24 mouse cellular contexts compared by ENCODE assay signal in the genomic region with DNA sequence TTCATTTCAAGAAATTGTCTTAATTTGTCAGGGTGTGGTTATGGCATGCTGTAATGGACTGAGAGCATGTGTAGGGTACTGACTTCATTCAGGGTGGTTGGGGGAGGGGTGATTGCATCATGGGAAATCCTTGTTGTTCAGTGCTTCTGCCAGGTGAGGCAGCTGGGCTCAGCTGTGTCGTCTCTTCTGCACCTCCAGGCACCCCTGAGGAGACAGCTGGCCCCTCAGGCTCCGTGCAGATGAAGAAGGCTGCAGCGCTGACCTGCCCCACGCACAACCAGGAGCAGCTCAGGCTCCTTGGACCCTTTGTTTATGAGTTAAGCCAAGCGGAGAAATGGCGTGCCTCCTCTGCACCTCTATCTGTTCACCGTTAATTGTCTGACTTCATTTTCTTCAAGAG.
DNase-seq lines count a peak whose midpoint lies in the region; ATAC-seq and TF ChIP-seq lines count a peak whose summit lies in the region.
"Had no signal": no experiment of that assay in that cellular context is flagged by ENCODE, and none has a peak within 500 bp of the region (broad histone marks: within the 10 kb centered on the region; RNA-seq: fewer than 3 reads in every experiment).

No protein-coding gene starts in this region.

- ATAC-seq in embryonic facial prominence, embryonic 14.5 days (ENCODE audit: low read depth) = no peak; the same call in 1 of the 2 replicates
- ATAC-seq in hindbrain, embryonic 13.5 days (ENCODE audit: low FRiP score) = no peak
- no peak for ATAC-seq in hindbrain, embryonic 12.5 days (ENCODE audit: low FRiP score)
- no peak for ATAC-seq in midbrain, embryonic 11.5 days (ENCODE audit: low FRiP score)
- no peak for ATAC-seq in midbrain, postnatal 0 days (ENCODE audit: low FRiP score)
- ATAC-seq: intestine, postnatal 0 days; liver, postnatal 0 days; lung, postnatal 0 days had no signal

- no peaks in the 10 kb centered on the region for H3K36me3 ChIP-seq in embryonic facial prominence, embryonic 14.5 days (ENCODE audit: control insufficient read depth, insufficient read depth, low read length)
- no peaks in the 10 kb centered on the region for H3K36me3 ChIP-seq in embryonic facial prominence, embryonic 10.5 days (replicated peaks)
- H3K36me3 ChIP-seq in hindbrain, embryonic 13.5 days = no peaks in the 10 kb centered on the region
- no peaks in the 10 kb centered on the region for H3K36me3 ChIP-seq in hindbrain, embryonic 12.5 days
- no peaks in the 10 kb centered on the region for H3K36me3 ChIP-seq in midbrain, embryonic 11.5 days (ENCODE audit: control insufficient read depth, insufficient read depth, low read length)
- H3K36me3 ChIP-seq in midbrain, postnatal 0 days (ENCODE audit: insufficient read depth, low read length) = no peaks in the 10 kb centered on the region
- H3K36me3 ChIP-seq: heart, embryonic 13.5 days; hindbrain, embryonic 15.5 days; limb, embryonic 12.5 days; neural tube, embryonic 13.5 days had no signal

- no peaks in the 10 kb centered on the region for H3K27me3 ChIP-seq in embryonic facial prominence, embryonic 14.5 days (replicated peaks; ENCODE audit: control insufficient read depth, insufficient read depth, low read length)
- H3K27me3 ChIP-seq in embryonic facial prominence, embryonic 10.5 days (replicated peaks; ENCODE audit: low read depth, poor library complexity, severe bottlenecking) = peaks cover 7% of the 10 kb centered on the region
- peaks cover 11% of the 10 kb centered on the region; the same call in 1 of the 2 replicates for H3K27me3 ChIP-seq in hindbrain, embryonic 13.5 days
- peaks cover 3% of the 10 kb centered on the region for H3K27me3 ChIP-seq in hindbrain, embryonic 12.5 days
- H3K27me3 ChIP-seq in midbrain, embryonic 11.5 days (ENCODE audit: control insufficient read depth, insufficient read depth, low read length) = no peaks in the 10 kb centered on the region
- no peaks in the 10 kb centered on the region for H3K27me3 ChIP-seq in midbrain, postnatal 0 days (ENCODE audit: insufficient read depth, low read length)
- H3K27me3 ChIP-seq: heart, embryonic 13.5 days; hindbrain, embryonic 15.5 days had no signal

- H3K4me2 ChIP-seq in embryonic facial prominence, embryonic 14.5 days (ENCODE audit: low read depth, low read length) = no peak overlapping the region
- H3K4me2 ChIP-seq in hindbrain, embryonic 13.5 days = no peak overlapping the region
- H3K4me2 ChIP-seq in hindbrain, embryonic 12.5 days (replicated peaks) = no peak overlapping the region
- no peak overlapping the region for H3K4me2 ChIP-seq in midbrain, embryonic 11.5 days
- H3K4me2 ChIP-seq in midbrain, postnatal 0 days (ENCODE audit: low read depth, low read length, poor library complexity, severe bottlenecking) = no peak overlapping the region
- H3K4me2 ChIP-seq: heart, embryonic 13.5 days; hindbrain, embryonic 15.5 days; limb, embryonic 12.5 days; liver, embryonic 11.5 days; neural tube, embryonic 13.5 days had no signal

- no peak overlapping the region for H3K4me3 ChIP-seq in embryonic facial prominence, embryonic 14.5 days (ENCODE audit: low read depth, low read length)
- no peak overlapping the region for H3K4me3 ChIP-seq in embryonic facial prominence, embryonic 10.5 days
- H3K4me3 ChIP-seq in hindbrain, embryonic 13.5 days = no peak overlapping the region
- H3K4me3 ChIP-seq in hindbrain, embryonic 12.5 days = no peak overlapping the region
- no peak overlapping the region for H3K4me3 ChIP-seq in midbrain, embryonic 11.5 days (ENCODE audit: low read depth, low read length)
- no peak overlapping the region for H3K4me3 ChIP-seq in midbrain, postnatal 0 days (ENCODE audit: low read depth, low read length)
- H3K4me3 ChIP-seq: heart, adult 2 months; heart, embryonic 13.5 days; hindbrain, embryonic 15.5 days; limb, embryonic 12.5 days; neural tube, embryonic 13.5 days had no signal

- 0 out of 2 replicates have a peak, but pooled peaks cover 12% of the 10 kb centered on the region for H3K4me1 ChIP-seq in embryonic facial prominence, embryonic 14.5 days (ENCODE audit: control insufficient read depth, insufficient read depth, low read length)
- peaks cover 41% of the 10 kb centered on the region for H3K4me1 ChIP-seq in embryonic facial prominence, embryonic 10.5 days
- H3K4me1 ChIP-seq in hindbrain, embryonic 13.5 days (replicated peaks) = peaks cover 67% of the 10 kb centered on the region
- H3K4me1 ChIP-seq in hindbrain, embryonic 12.5 days = peaks cover 55% of the 10 kb centered on the region
- H3K4me1 ChIP-seq in midbrain, embryonic 11.5 days (ENCODE audit: control insufficient read depth, insufficient read depth, low read length) = peaks cover 24% of the 10 kb centered on the region
- peaks cover 20% of the 10 kb centered on the region for H3K4me1 ChIP-seq in midbrain, postnatal 0 days (ENCODE audit: insufficient read depth, low read length)
- H3K4me1 ChIP-seq: heart, embryonic 13.5 days had no signal

- 56% methylated on average over 7 of the region's 7 CpGs for WGBS in embryonic facial prominence, embryonic 14.5 days
- 54% methylated on average over 7 of the region's 7 CpGs for WGBS in embryonic facial prominence, embryonic 10.5 days
- WGBS in hindbrain, embryonic 13.5 days = 23% methylated on average over 7 of the region's 7 CpGs
- 40% methylated on average over 7 of the region's 7 CpGs for WGBS in hindbrain, embryonic 12.5 days
- WGBS in midbrain, embryonic 11.5 days = 44% methylated on average over 7 of the region's 7 CpGs
- 43% methylated on average over 7 of the region's 7 CpGs for WGBS in midbrain, postnatal 0 days

- no peak overlapping the region for H3K9ac ChIP-seq in embryonic facial prominence, embryonic 14.5 days (ENCODE audit: low read depth, low read length)
- H3K9ac ChIP-seq in hindbrain, embryonic 13.5 days = 0 out of 2 replicates have a peak overlapping the region, but pooled peaks have one; percentile 35
- H3K9ac ChIP-seq in hindbrain, embryonic 12.5 days = no peak overlapping the region
- H3K9ac ChIP-seq in midbrain, embryonic 11.5 days (ENCODE audit: low read length) = no peak overlapping the region
- H3K9ac ChIP-seq in midbrain, postnatal 0 days (replicated peaks; ENCODE audit: low read length, poor library complexity, severe bottlenecking) = no peak overlapping the region
- H3K9ac ChIP-seq: heart, embryonic 13.5 days; hindbrain, embryonic 15.5 days; limb, embryonic 12.5 days; liver, postnatal 0 days; neural tube, embryonic 13.5 days had no signal

- TF ChIP-seq CTCF in midbrain, postnatal 0 days (IDR thresholded peaks at IDR 0.05) = no peak

- DNase-seq in embryonic facial prominence, embryonic 14.5 days (ENCODE audit: low spot score) = peak; percentile 40
- DNase-seq in embryonic facial prominence, embryonic 10.5 days (ENCODE audit: low spot score) = no peak
- peak; percentile 85 for DNase-seq in midbrain, embryonic 11.5 days (ENCODE audit: low spot score, missing footprints)
- DNase-seq in midbrain, postnatal 0 days (ENCODE audit: low spot score) = no peak
- peak; percentile 65 for DNase-seq in retina, postnatal 1 day
- DNase-seq: adrenal gland, postnatal 14 days; cerebellum, adult 9-11 months; gastrocnemius, postnatal 36 days; heart, adult 2 months; heart, postnatal 14 days; kidney, postnatal 36 days; liver, postnatal 0 days; thymus, adult 18-20 months; thymus, postnatal 36 days had no signal

- no peak overlapping the region for H3K27ac ChIP-seq in embryonic facial prominence, embryonic 14.5 days (replicated peaks; ENCODE audit: low read depth, low read length)
- H3K27ac ChIP-seq in embryonic facial prominence, embryonic 10.5 days (replicated peaks) = no peak overlapping the region
- H3K27ac ChIP-seq in hindbrain, embryonic 13.5 days = no peak overlapping the region
- no peak overlapping the region for H3K27ac ChIP-seq in hindbrain, embryonic 12.5 days
- H3K27ac ChIP-seq in midbrain, embryonic 11.5 days (ENCODE audit: low read depth, low read length) = no peak overlapping the region
- no peak overlapping the region for H3K27ac ChIP-seq in midbrain, postnatal 0 days (ENCODE audit: low read depth, low read length)
- H3K27ac ChIP-seq: heart, adult 2 months; heart, embryonic 13.5 days; hindbrain, embryonic 15.5 days; limb, embryonic 12.5 days; macrophage; neural tube, embryonic 13.5 days had no signal

- H3K9me3 ChIP-seq in embryonic facial prominence, embryonic 14.5 days (ENCODE audit: control insufficient read depth, low read length) = no peaks in the 10 kb centered on the region
- H3K9me3 ChIP-seq in embryonic facial prominence, embryonic 10.5 days = no peaks in the 10 kb centered on the region
- H3K9me3 ChIP-seq in hindbrain, embryonic 13.5 days = no peaks in the 10 kb centered on the region
- no peaks in the 10 kb centered on the region for H3K9me3 ChIP-seq in hindbrain, embryonic 12.5 days (replicated peaks)
- H3K9me3 ChIP-seq in midbrain, embryonic 11.5 days (ENCODE audit: control insufficient read depth, low read length) = no peaks in the 10 kb centered on the region
- no peaks in the 10 kb centered on the region for H3K9me3 ChIP-seq in midbrain, postnatal 0 days (ENCODE audit: low read length)
- H3K9me3 ChIP-seq: hindbrain, embryonic 15.5 days; limb, embryonic 12.5 days had no signal

Comparison
In these comparisons a context has a peak if more than half of its experiments do, and no peak if none do; other contexts are left out.
1. DNase-seq: peak in embryonic facial prominence, embryonic 14.5 days (single experiment), midbrain, embryonic 11.5 days (single experiment) and retina, postnatal 1 day (single experiment); none in embryonic facial prominence, embryonic 10.5 days (single experiment) and midbrain, postnatal 0 days (single experiment).